Mouse (Mus musculus) heart, embryonic 12.5 days (tissue): ENCODE results near the gene Clec2l. TPM values are rescaled to one million over a fixed set of nuclear protein-coding genes. Genes with fewer than 3 reads are reported as not detected.
"Not testable (repeated sequence)": the region's sequence is repeated elsewhere in the genome, so short reads cannot be mapped to it uniquely, and the experiment has no call there.

Experiments used
- ATAC-seq: fragments of 200-750 bp; cut with Nextera tagmentation; 2 replicates; pipeline ENCODE4 v1.8.0; 2017; ENCODE audit warnings: moderate TSS enrichment, moderate library complexity; ENCODE audit not compliant: insufficient number of reproducible peaks, low FRiP score
- H3K27ac ChIP-seq: fragments of 300-500 bp; sonication (generic); 2 replicates; pipeline ENCODE4 v1.5.1; 2016; ENCODE audit warnings: mild to moderate bottlenecking, moderate library complexity; ENCODE audit not compliant: poor library complexity, severe bottlenecking
- H3K27me3 ChIP-seq: fragments of 300-500 bp; sonication (generic); replicated peaks from 2 replicates; pipeline ENCODE4 v1.6.1; 2016; ENCODE audit warnings: mild to moderate bottlenecking, moderate library complexity
- H3K36me3 ChIP-seq: fragments of 300-500 bp; sonication (generic); 2 replicates; pipeline ENCODE4 v1.6.1; 2016; ENCODE audit warnings: mild to moderate bottlenecking, moderate library complexity
- H3K4me1 ChIP-seq: fragments of 300-500 bp; sonication (generic); replicated peaks from 2 replicates; pipeline ENCODE4 v1.6.1; 2016; ENCODE audit warnings: mild to moderate bottlenecking
- H3K4me2 ChIP-seq: fragments of 300-500 bp; sonication (generic); 2 replicates; pipeline ENCODE4 v1.6.1; 2016; ENCODE audit warnings: mild to moderate bottlenecking, moderate library complexity
- H3K4me3 ChIP-seq: fragments of 300-500 bp; sonication (generic); 2 replicates; pipeline ENCODE4 v1.5.1; 2016; ENCODE audit warnings: mild to moderate bottlenecking
- H3K9ac ChIP-seq: fragments of 300-500 bp; sonication (generic); 2 replicates; pipeline ENCODE4 v1.6.1; 2016; ENCODE audit warnings: mild to moderate bottlenecking, moderate library complexity
- H3K9me3 ChIP-seq: fragments of 300-500 bp; sonication (generic); replicated peaks from 2 replicates; pipeline ENCODE4 v1.6.1; 2016; ENCODE audit warnings: mild to moderate bottlenecking, moderate library complexity
- WGBS: fragments of 180-500 bp; shearing (Covaris S2); methylation state at CpG from one replicate; pipeline ENCODE4 v1.1.7; 2016; 5-methylcytosine and 5-hydroxymethylcytosine counted together
- polyA plus RNA-seq: library from polyadenylated mRNA; unstranded; fragments of >200 nt; fragmentation: Nextera tagmentation; extraction: Ambion mirVana; gene quantifications from 2 replicates; pipeline ENCODE4 v1.2.1, GENCODE M21; 2016

Gene Clec2l
- polyA plus RNA-seq, 1 experiment from 2014 or later, result 1.3 TPM

- peaks cover 14% of the 10 kb centered on the region for H3K4me1 ChIP-seq
- H3K27ac ChIP-seq, result no peak within 1 kb of the TSS
- 2% methylated on average over 60 of the region's 60 CpGs for WGBS
- H3K27me3 ChIP-seq, result peaks cover 86% of the 10 kb centered on the region
- peak; percentile 75 for ATAC-seq
- H3K36me3 ChIP-seq, result no peaks in the 10 kb centered on the region
- peak within 1 kb of the TSS; percentile 98 for H3K4me2 ChIP-seq
- H3K9me3 ChIP-seq, result no peaks in the 10 kb centered on the region
- peak within 1 kb of the TSS; percentile 72 for H3K9ac ChIP-seq
- peak within 1 kb of the TSS; percentile 55 for H3K4me3 ChIP-seq
Observed at GRCm38 (mm10) chr6:38636852-38637618, 25.8 kb upstream of the Clec2l start, which contains the start of gene Klrg2. Gene Klrg2, minus strand, starts transcription at chr6:38637242.

DNA sequence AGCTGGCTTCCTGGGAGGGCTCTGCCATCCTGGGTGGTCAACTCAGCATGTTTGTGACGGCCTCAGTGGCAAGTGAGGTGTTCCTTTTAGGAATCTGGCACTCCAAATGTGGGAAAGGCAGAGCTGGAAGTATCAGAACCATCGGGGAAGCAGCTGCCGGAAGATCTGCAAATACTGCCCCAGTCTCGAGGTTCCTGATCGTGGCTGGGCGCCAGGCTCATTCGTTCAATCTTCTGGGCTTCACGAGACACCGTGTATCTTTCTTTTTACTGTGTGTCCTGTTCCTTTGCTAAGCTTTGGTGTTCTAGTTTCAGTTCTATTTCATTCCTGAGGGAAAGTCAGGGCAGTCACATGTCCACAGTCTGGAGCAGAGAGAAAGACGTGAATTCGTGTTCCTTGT lies 22.5 kb upstream of the Clec2l start:
- WGBS, result 67% methylated on average over 11 of the region's 11 CpGs
- Histone ChIP-seq H3K27ac (no peak overlapping the region), H3K4me3 (no peak overlapping the region), H3K4me2 (no peak overlapping the region), H3K9ac (no peak overlapping the region), H3K36me3 (no peaks in the 10 kb centered on the region), H3K4me1 (peaks cover 20% of the 10 kb centered on the region), H3K9me3 (0 out of 2 replicates have a peak, but pooled peaks cover 4% of the 10 kb centered on the region), H3K27me3 (peaks cover 65% of the 10 kb centered on the region)
- no peak for ATAC-seq

DNA sequence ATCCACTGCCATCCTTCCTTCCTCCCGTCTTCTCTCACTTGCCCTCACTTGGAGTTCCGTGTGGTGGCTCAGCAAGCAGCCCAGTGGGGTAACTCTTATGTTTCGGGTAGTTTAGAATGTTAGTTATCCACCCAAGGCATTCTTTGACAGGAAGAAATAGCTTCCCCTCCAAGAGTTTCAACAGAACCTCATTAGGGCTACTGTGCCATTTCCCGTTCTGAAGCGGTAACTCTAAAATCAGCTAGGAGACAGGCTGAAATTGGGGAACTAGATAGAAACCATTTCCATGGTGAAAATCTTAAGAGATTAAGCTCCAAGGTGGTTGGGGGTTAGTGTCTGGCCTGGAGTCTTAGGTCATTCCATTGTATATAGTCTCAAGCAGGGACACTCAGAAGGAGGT lies 21.6 kb upstream of the Clec2l start:
- Histone ChIP-seq H3K4me1 (peaks cover 13% of the 10 kb centered on the region), H3K36me3 (no peaks in the 10 kb centered on the region), H3K27me3 (peaks cover 56% of the 10 kb centered on the region), H3K4me3 (no peak overlapping the region), H3K9ac (no peak overlapping the region), H3K4me2 (no peak overlapping the region), H3K9me3 (0 out of 2 replicates have a peak, but pooled peaks cover 4% of the 10 kb centered on the region), H3K27ac (no peak overlapping the region)
- WGBS, result 69% methylated on average over 5 of the region's 5 CpGs
- ATAC-seq, result no peak

DNA sequence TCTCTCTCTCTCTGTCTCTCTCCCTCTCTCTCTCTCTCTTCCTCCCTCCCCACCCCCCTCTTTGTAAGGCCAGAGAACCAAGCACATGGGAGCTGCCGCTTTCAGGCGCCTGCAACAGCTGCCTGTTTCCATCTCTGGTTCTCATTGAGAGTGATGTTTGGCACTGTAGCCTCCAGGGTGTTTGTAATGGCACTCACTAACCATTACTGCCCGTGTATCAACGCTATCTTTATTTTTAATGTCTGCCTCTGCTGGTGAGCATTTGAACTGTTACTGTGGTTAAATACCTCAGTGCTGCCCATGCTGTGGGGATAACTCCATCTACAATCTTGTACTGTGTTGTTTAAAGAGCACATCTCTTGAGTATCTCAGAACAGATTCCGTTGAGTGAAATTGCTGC lies 21.2 kb upstream of the Clec2l start:
- no peak overlapping the region for H3K4me3 ChIP-seq
- H3K36me3 ChIP-seq, result no peaks in the 10 kb centered on the region
- WGBS, result 49% methylated on average over 5 of the region's 5 CpGs
- no peak overlapping the region for H3K9ac ChIP-seq
- H3K9me3 ChIP-seq, result 0 out of 2 replicates have a peak, but pooled peaks cover 4% of the 10 kb centered on the region
- H3K4me1 ChIP-seq, result peaks cover 9% of the 10 kb centered on the region; the same call in 1 of the 2 replicates
- ATAC-seq, result no peak
- H3K27ac ChIP-seq, result no peak overlapping the region
- H3K4me2 ChIP-seq, result no peak overlapping the region
- H3K27me3 ChIP-seq, result peaks cover 52% of the 10 kb centered on the region

GRCm38 (mm10) chr6:38642593-38642992 lies 20.3 kb upstream of the Clec2l start:
- WGBS, result 43% methylated on average over 5 of the region's 5 CpGs
- no peak overlapping the region for H3K27ac ChIP-seq
- H3K4me1 ChIP-seq, result peaks cover 6% of the 10 kb centered on the region; the same call in 1 of the 2 replicates
- H3K36me3 ChIP-seq, result no peaks in the 10 kb centered on the region
- 0 out of 2 replicates have a peak overlapping the region, but pooled peaks have one; percentile 12 for H3K4me2 ChIP-seq
- H3K9ac ChIP-seq, result no peak overlapping the region
- ATAC-seq, result no peak
- H3K4me3 ChIP-seq, result no peak overlapping the region
- H3K9me3 ChIP-seq, result 0 out of 2 replicates have a peak, but pooled peaks cover 4% of the 10 kb centered on the region
- peaks cover 45% of the 10 kb centered on the region for H3K27me3 ChIP-seq

- H3K4me1 ChIP-seq, result peaks cover 6% of the 10 kb centered on the region; the same call in 1 of the 2 replicates
- no peaks in the 10 kb centered on the region for H3K36me3 ChIP-seq
- no peak overlapping the region for H3K27ac ChIP-seq
- WGBS, result 65% methylated on average over 3 of the region's 3 CpGs
- ATAC-seq, result no peak
- peaks cover 41% of the 10 kb centered on the region for H3K27me3 ChIP-seq
- no peak overlapping the region for H3K4me2 ChIP-seq
- 0 out of 2 replicates have a peak, but pooled peaks cover 4% of the 10 kb centered on the region for H3K9me3 ChIP-seq
- no peak overlapping the region for H3K4me3 ChIP-seq
- H3K9ac ChIP-seq, result no peak overlapping the region
Observed at GRCm38 (mm10) chr6:38643039-38643438, 19.8 kb upstream of the Clec2l start.

- no peaks in the 10 kb centered on the region for H3K27me3 ChIP-seq
- 67% methylated on average over 3 of the region's 3 CpGs for WGBS
- H3K4me1 ChIP-seq, result no peaks in the 10 kb centered on the region
- no peak overlapping the region for H3K9ac ChIP-seq
- no peak overlapping the region for H3K4me2 ChIP-seq
- no peaks in the 10 kb centered on the region for H3K36me3 ChIP-seq
- no peak overlapping the region for H3K4me3 ChIP-seq
- no peak for ATAC-seq
- no peaks in the 10 kb centered on the region for H3K9me3 ChIP-seq
- no peak overlapping the region for H3K27ac ChIP-seq
Observed at GRCm38 (mm10) chr6:38649545-38649944, 13.3 kb upstream of the Clec2l start.

GRCm38 (mm10) chr6:38650263-38650937 lies 12.5 kb upstream of the Clec2l start:
- no peaks in the 10 kb centered on the region for H3K36me3 ChIP-seq
- no peaks in the 10 kb centered on the region for H3K4me1 ChIP-seq
- no peaks in the 10 kb centered on the region for H3K27me3 ChIP-seq
- H3K9ac ChIP-seq, result no peak overlapping the region
- no peak for ATAC-seq
- no peak overlapping the region for H3K4me2 ChIP-seq
- H3K27ac ChIP-seq, result no peak overlapping the region
- no peaks in the 10 kb centered on the region for H3K9me3 ChIP-seq
- 34% methylated on average over 14 of the region's 14 CpGs for WGBS
- H3K4me3 ChIP-seq, result no peak overlapping the region

- Histone ChIP-seq H3K9me3 (no peaks in the 10 kb centered on the region), H3K4me3 (no peak overlapping the region), H3K27me3 (peaks cover 58% of the 10 kb centered on the region), H3K36me3 (no peaks in the 10 kb centered on the region), H3K9ac (no peak overlapping the region), H3K4me1 (0 out of 2 replicates have a peak, but pooled peaks cover 9% of the 10 kb centered on the region), H3K4me2 (no peak overlapping the region), H3K27ac (no peak overlapping the region)
- 68% methylated on average over 4 of the region's 4 CpGs for WGBS
- no peak for ATAC-seq
Observed at GRCm38 (mm10) chr6:38661626-38662025, 1.2 kb upstream of the Clec2l start.

GRCm38 (mm10) chr6:38669580-38669979 lies 6.7 kb downstream of the Clec2l start:
- Histone ChIP-seq H3K9ac (no peak overlapping the region), H3K27me3 (peaks cover 17% of the 10 kb centered on the region), H3K4me3 (no peak overlapping the region), H3K27ac (no peak overlapping the region), H3K36me3 (no peaks in the 10 kb centered on the region), H3K4me2 (no peak overlapping the region), H3K9me3 (no peaks in the 10 kb centered on the region), H3K4me1 (0 out of 2 replicates have a peak, but pooled peaks cover 7% of the 10 kb centered on the region)
- ATAC-seq, result no peak
- WGBS, result 44% methylated on average over 6 of the region's 6 CpGs

DNA sequence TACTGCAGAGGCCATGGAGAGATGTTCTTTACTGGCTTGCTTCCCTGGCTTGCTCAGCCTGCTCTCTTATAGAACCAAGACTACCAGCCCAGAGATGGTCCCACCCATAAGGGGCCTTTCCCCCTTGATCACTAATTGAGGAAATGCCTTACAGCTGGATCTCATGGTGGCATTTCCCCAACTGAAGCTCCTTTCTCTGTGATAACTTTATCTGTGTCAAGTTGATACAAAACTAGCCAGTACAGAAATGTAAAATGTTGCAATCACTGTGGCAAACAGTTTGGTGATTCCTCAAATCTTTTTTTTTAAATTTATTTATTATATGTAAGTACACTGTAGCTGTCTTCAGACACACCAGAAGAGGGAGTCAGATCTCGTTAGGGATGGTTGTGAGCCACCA lies 7.6 kb downstream of the Clec2l start:
- ATAC-seq, H3K27me3 ChIP-seq, H3K9ac ChIP-seq, H3K4me3 ChIP-seq, H3K4me2 ChIP-seq, H3K27ac ChIP-seq, H3K4me1 ChIP-seq, H3K36me3 ChIP-seq, H3K9me3 ChIP-seq: not testable (repeated sequence)
- 85% methylated on average over 1 of the region's 1 CpGs for WGBS
